Mouse (Mus musculus) limb, embryonic 12.5 days (tissue): ENCODE results near the gene Sbno2. TPM values are rescaled to one million over a fixed set of nuclear protein-coding genes. Genes with fewer than 3 reads are reported as not detected.
A peak's percentile ranks its signal among the peaks of the same experiment; 100 is the strongest.

Experiments
- ATAC-seq: fragments of 200-750 bp; cut with Nextera tagmentation; 2 replicates; pipeline ENCODE4 v1.8.0; 2017; ENCODE audit warnings: low read depth, moderate TSS enrichment; ENCODE audit not compliant: insufficient number of reproducible peaks, insufficient read depth, low FRiP score, low TSS enrichment
- H3K27ac ChIP-seq: fragments of 300-500 bp; sonication (generic); 2 replicates; pipeline ENCODE4 v1.5.1; 2016; ENCODE audit warnings: mild to moderate bottlenecking, moderate library complexity
- H3K27me3 ChIP-seq: fragments of 300-500 bp; sonication (generic); 2 replicates; pipeline ENCODE4 v1.6.1; 2016; ENCODE audit warnings: mild to moderate bottlenecking, moderate library complexity
- H3K36me3 ChIP-seq: fragments of 300-500 bp; sonication (generic); 2 replicates; pipeline ENCODE4 v1.6.1; 2016; ENCODE audit warnings: mild to moderate bottlenecking, moderate library complexity
- H3K4me1 ChIP-seq: fragments of 300-500 bp; sonication (generic); replicated peaks from 2 replicates; pipeline ENCODE4 v1.6.1; 2016
- H3K4me2 ChIP-seq: fragments of 300-500 bp; sonication (generic); 2 replicates; pipeline ENCODE4 v1.6.1; 2016; ENCODE audit warnings: mild to moderate bottlenecking, moderate library complexity
- H3K4me3 ChIP-seq: fragments of 300-500 bp; sonication (generic); replicated peaks from 2 replicates; pipeline ENCODE4 v1.5.1; 2016; ENCODE audit warnings: mild to moderate bottlenecking
- H3K9ac ChIP-seq: fragments of 300-500 bp; sonication (generic); replicated peaks from 2 replicates; pipeline ENCODE4 v1.6.1; 2016; ENCODE audit warnings: mild to moderate bottlenecking, moderate library complexity
- H3K9me3 ChIP-seq: fragments of 300-500 bp; sonication (generic); 2 replicates; pipeline ENCODE4 v1.6.1; 2016; ENCODE audit warnings: mild to moderate bottlenecking, moderate library complexity
- WGBS: fragments of 180-500 bp; shearing (Covaris S2); methylation state at CpG from one replicate; pipeline ENCODE4 v1.1.7; 2016; 5-methylcytosine and 5-hydroxymethylcytosine counted together
- polyA plus RNA-seq: library from polyadenylated mRNA; unstranded; fragments of >200 nt; fragmentation: Nextera tagmentation; extraction: Ambion mirVana; gene quantifications from 2 replicates; pipeline ENCODE4 v1.2.1, GENCODE M21; 2016

Sbno2 gene
- polyA plus RNA-seq, 1 experiment from 2014 or later: 13.9 TPM

- H3K9ac ChIP-seq: peak overlapping the region; percentile 81
- peak overlapping the region; percentile 94 for H3K4me2 ChIP-seq
- peak; percentile 68 for ATAC-seq
- WGBS: under 1% methylated on average over 59 of the region's 59 CpGs
- H3K4me1 ChIP-seq: peaks cover 23% of the 10 kb centered on the region
- H3K27ac ChIP-seq: peak overlapping the region; percentile 59
- H3K4me3 ChIP-seq: peak overlapping the region; percentile 91
- no peaks in the 10 kb centered on the region for H3K9me3 ChIP-seq
- no peaks in the 10 kb centered on the region for H3K36me3 ChIP-seq
- no peaks in the 10 kb centered on the region for H3K27me3 ChIP-seq
Measured at GRCm38 (mm10) chr10:80102216-80102915, 3.0 kb downstream of the Sbno2 start.

DNA sequence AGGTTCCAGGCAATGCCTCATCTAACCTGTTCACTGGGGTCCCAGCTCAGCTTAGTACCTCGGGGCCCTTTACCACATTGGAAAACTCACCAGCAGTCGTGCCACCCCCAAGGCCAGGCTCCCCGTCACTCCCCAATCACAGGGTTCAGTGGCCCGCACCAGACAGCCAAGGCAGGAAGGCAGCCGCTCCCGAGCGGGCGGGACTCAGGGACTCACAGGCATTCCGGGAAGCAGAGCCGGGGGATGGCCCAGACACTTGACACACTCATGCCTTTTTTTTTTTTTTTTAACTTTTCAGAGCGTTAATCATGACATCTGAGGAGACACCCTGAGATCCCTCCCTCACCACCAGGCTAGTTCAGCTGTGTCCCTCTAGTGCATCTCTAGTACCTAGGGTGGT lies 4.4 kb downstream of the Sbno2 start:
- H3K9me3 ChIP-seq: no peaks in the 10 kb centered on the region
- 70% methylated on average over 11 of the region's 11 CpGs for WGBS
- H3K27me3 ChIP-seq: no peaks in the 10 kb centered on the region
- H3K27ac ChIP-seq: no peak overlapping the region
- no peak for ATAC-seq
- H3K4me1 ChIP-seq: peaks cover 34% of the 10 kb centered on the region
- no peak overlapping the region for H3K9ac ChIP-seq
- no peaks in the 10 kb centered on the region for H3K36me3 ChIP-seq
- H3K4me3 ChIP-seq: peak overlapping the region; percentile 91
- peak overlapping the region; percentile 94; the same call in 1 of the 2 replicates for H3K4me2 ChIP-seq

- no peak for ATAC-seq
- no peaks in the 10 kb centered on the region for H3K36me3 ChIP-seq
- H3K9ac ChIP-seq: no peak overlapping the region
- peaks cover 35% of the 10 kb centered on the region for H3K4me1 ChIP-seq
- H3K4me2 ChIP-seq: no peak overlapping the region
- no peaks in the 10 kb centered on the region for H3K9me3 ChIP-seq
- no peaks in the 10 kb centered on the region for H3K27me3 ChIP-seq
- peak overlapping the region; percentile 73; the same call in 1 of the 2 replicates for H3K27ac ChIP-seq
- H3K4me3 ChIP-seq: no peak overlapping the region
- WGBS: 85% methylated on average over 5 of the region's 5 CpGs
Measured at GRCm38 (mm10) chr10:80098630-80099029, 6.7 kb downstream of the Sbno2 start.

- peak overlapping the region; percentile 73 for H3K27ac ChIP-seq
- H3K9ac ChIP-seq: peak overlapping the region; percentile 19; the same call in 1 of the 2 replicates
- H3K4me1 ChIP-seq: peaks cover 35% of the 10 kb centered on the region
- no peak overlapping the region for H3K4me3 ChIP-seq
- WGBS: 14% methylated on average over 7 of the region's 7 CpGs
- ATAC-seq: no peak
- H3K4me2 ChIP-seq: peak overlapping the region; percentile 13; the same call in 1 of the 2 replicates
- no peaks in the 10 kb centered on the region for H3K36me3 ChIP-seq
- H3K27me3 ChIP-seq: no peaks in the 10 kb centered on the region
- no peaks in the 10 kb centered on the region for H3K9me3 ChIP-seq
Measured at GRCm38 (mm10) chr10:80097275-80097674, 8.1 kb downstream of the Sbno2 start.

DNA sequence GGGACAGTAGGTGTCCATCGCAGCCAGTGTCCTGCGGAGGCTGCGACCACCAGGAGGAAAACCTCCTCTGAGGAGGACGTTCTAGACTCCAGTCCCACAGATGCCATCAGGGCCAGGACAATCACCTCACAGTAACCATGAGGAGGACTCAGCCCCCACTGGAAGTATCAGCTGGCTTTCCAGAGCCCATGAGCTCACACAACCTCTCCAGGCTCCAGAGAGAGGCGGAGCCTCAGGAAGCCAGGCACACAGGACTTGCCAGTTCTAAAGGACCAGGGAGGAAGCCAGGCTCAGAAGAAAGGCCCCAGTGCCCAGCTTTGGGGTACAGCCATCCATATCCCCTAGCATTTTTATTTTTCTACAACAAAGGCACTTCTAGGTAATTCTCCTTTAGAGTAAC lies 9.8 kb downstream of the Sbno2 start:
- Histone ChIP-seq H3K9me3 (no peaks in the 10 kb centered on the region), H3K27me3 (no peaks in the 10 kb centered on the region), H3K4me1 (peaks cover 25% of the 10 kb centered on the region), H3K36me3 (peaks cover 6% of the 10 kb centered on the region; the same call in 1 of the 2 replicates), H3K4me3 (no peak overlapping the region), H3K27ac (no peak overlapping the region), H3K9ac (no peak overlapping the region), H3K4me2 (no peak overlapping the region)
- WGBS: 84% methylated on average over 5 of the region's 5 CpGs
- ATAC-seq: no peak

- H3K9ac ChIP-seq: no peak overlapping the region
Measured at GRCm38 (mm10) chr10:80094684-80095083, 10.7 kb downstream of the Sbno2 start.

DNA sequence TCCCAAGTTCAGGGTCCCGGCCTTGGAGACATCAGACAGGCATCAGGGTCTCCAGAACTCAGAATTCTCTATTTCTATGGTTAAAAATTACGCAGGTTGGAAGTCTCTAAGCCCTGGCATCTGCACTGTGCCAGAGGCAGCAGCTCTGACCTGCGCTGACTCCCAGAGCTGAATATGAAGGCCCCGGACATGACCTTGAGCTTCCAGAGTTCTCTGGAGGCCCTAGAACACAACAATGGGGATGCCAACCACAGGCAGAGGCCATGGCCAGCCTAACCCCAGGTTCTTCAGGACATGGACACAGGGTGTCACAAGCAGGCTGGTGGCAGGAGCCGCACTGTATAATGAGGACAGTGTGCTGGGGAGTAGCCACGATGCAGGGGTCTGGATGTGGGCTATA lies 11.3 kb downstream of the Sbno2 start:
- no peak overlapping the region for H3K4me3 ChIP-seq
- H3K4me1 ChIP-seq: peaks cover 22% of the 10 kb centered on the region
- no peak overlapping the region for H3K4me2 ChIP-seq
- ATAC-seq: no peak
- peaks cover 6% of the 10 kb centered on the region; the same call in 1 of the 2 replicates for H3K36me3 ChIP-seq
- no peak overlapping the region for H3K9ac ChIP-seq
- WGBS: 92% methylated on average over 6 of the region's 6 CpGs
- H3K27ac ChIP-seq: no peak overlapping the region
- H3K9me3 ChIP-seq: no peaks in the 10 kb centered on the region
- H3K27me3 ChIP-seq: no peaks in the 10 kb centered on the region

More at GRCm38 (mm10) chr10:80094684-80095083, 10.7 kb downstream of the Sbno2 start:
- Histone ChIP-seq H3K27me3 (no peaks in the 10 kb centered on the region), H3K9me3 (no peaks in the 10 kb centered on the region), H3K27ac (no peak overlapping the region), H3K4me2 (no peak overlapping the region), H3K36me3 (peaks cover 6% of the 10 kb centered on the region; the same call in 1 of the 2 replicates), H3K4me1 (peaks cover 22% of the 10 kb centered on the region), H3K4me3 (no peak overlapping the region)
- WGBS: 84% methylated on average over 3 of the region's 3 CpGs
- no peak for ATAC-seq

GRCm38 (mm10) chr10:80092690-80093089 lies 12.7 kb downstream of the Sbno2 start:
- Histone ChIP-seq H3K4me3 (no peak overlapping the region), H3K4me1 (peaks cover 15% of the 10 kb centered on the region), H3K27me3 (no peaks in the 10 kb centered on the region), H3K27ac (no peak overlapping the region), H3K4me2 (no peak overlapping the region), H3K9ac (no peak overlapping the region; the same call in 1 of the 2 replicates), H3K36me3 (peaks cover 6% of the 10 kb centered on the region; the same call in 1 of the 2 replicates), H3K9me3 (no peaks in the 10 kb centered on the region)
- WGBS: 83% methylated on average over 5 of the region's 5 CpGs
- ATAC-seq: no peak

- Histone ChIP-seq H3K36me3 (peaks cover 6% of the 10 kb centered on the region; the same call in 1 of the 2 replicates), H3K27ac (0 out of 2 replicates have a peak overlapping the region, but pooled peaks have one; percentile 12), H3K27me3 (no peaks in the 10 kb centered on the region), H3K4me2 (no peak overlapping the region), H3K4me1 (0 out of 2 replicates have a peak, but pooled peaks cover 4% of the 10 kb centered on the region), H3K9me3 (no peaks in the 10 kb centered on the region), H3K4me3 (no peak overlapping the region), H3K9ac (no peak overlapping the region)
- no peak for ATAC-seq
- 95% methylated on average over 6 of the region's 6 CpGs for WGBS
Measured at GRCm38 (mm10) chr10:80091527-80091926, 13.8 kb downstream of the Sbno2 start.

DNA sequence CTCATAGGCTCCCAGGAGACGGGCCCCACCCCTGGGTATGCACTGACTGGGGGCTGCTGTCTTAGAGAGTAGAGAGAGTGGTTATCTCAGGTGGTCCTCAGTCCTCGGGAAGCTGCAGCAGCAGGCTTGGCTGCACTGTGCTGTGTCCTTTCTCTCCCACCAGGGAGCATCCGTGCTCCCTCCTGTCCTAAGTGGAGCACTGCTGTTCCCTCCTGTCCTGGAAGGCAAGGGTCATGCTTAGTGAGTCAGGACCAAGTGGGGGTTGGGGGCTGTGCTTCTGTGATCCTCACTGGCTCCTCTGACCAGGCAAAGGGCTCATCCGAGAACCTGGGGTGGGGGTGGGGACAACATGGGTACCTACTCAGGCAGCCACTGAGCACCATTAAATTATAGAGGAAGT lies 16.2 kb downstream of the Sbno2 start:
- no peak for ATAC-seq
- Histone ChIP-seq H3K27me3 (no peaks in the 10 kb centered on the region), H3K36me3 (peaks cover 18% of the 10 kb centered on the region), H3K4me3 (no peak overlapping the region), H3K9me3 (no peaks in the 10 kb centered on the region), H3K4me2 (no peak overlapping the region), H3K4me1 (no peaks in the 10 kb centered on the region), H3K27ac (no peak overlapping the region), H3K9ac (no peak overlapping the region)
- WGBS: 42% methylated on average over 4 of the region's 4 CpGs

GRCm38 (mm10) chr10:80087483-80087882 lies 17.9 kb downstream of the Sbno2 start:
- no peaks in the 10 kb centered on the region for H3K9me3 ChIP-seq
- ATAC-seq: no peak
- H3K9ac ChIP-seq: peak overlapping the region; percentile 34; the same call in 1 of the 2 replicates
- 87% methylated on average over 8 of the region's 8 CpGs for WGBS
- H3K27me3 ChIP-seq: no peaks in the 10 kb centered on the region
- no peak overlapping the region for H3K4me3 ChIP-seq
- peaks cover 35% of the 10 kb centered on the region for H3K36me3 ChIP-seq
- no peak overlapping the region for H3K4me2 ChIP-seq
- H3K4me1 ChIP-seq: no peaks in the 10 kb centered on the region
- H3K27ac ChIP-seq: no peak overlapping the region
